Mouse (Mus musculus) lung, postnatal 0 days (tissue): Measurements from ENCODE around the gene Flot1.

Experiments
- CTCF ChIP-seq: IDR thresholded peaks from 2 replicates; pipeline ENCODE4 v1.5.1; 2016; ENCODE audit warnings: antibody characterized with exemption, mild to moderate bottlenecking
- EP300 ChIP-seq: IDR thresholded peaks from 2 replicates; pipeline ENCODE4 v1.6.1; 2016; ENCODE audit warnings: antibody characterized with exemption, mild to moderate bottlenecking, control low read depth

DNA sequence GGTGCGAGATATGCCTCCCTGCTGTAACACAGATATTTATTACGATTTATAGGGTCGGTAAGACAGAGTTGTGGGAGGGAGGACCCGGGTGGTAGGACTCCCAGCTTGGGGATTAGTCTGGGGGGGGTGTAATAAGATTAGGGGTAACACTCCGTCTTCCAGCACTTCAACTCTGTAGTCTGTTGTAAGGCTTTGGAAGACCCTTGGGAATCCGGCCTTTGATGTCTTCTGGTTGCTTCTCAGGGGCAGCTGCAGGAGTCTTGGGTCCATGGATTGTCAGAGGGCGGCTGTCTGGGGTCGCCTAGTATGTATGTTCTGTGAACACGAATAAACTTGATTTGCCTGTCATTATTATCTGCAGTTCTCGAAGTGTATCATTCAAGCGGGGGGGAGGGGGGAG, 466 bp upstream of the Flot1 start:
- TF ChIP-seq EP300 (no peak), CTCF (no peak)
